Comparison of ENCODE assay signal across 19 mouse cellular contexts in the genomic region with DNA sequence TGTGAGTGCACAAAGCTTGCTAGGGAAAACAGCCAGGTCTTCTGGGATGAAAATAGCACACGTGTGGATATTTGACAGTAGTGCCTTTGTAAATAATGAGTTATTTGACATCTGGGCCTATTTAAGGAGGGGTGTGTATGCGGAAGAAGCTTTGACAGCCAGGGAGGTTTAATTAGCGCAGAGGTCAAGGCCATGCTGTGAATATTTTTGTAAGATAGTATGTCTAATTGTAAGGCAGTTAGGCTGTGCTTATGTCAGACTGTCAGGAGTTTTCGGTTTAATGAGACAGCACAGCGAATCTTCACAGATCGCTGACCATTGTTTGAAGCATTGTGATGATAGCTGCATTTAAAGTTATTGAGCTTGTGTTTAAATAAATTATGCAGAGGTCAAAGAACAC.
A peak's percentile ranks its signal among the peaks of the same experiment; 100 is the strongest.
DNase-seq lines count a peak whose midpoint lies in the region; ATAC-seq and TF ChIP-seq lines count a peak whose summit lies in the region.
"Had no signal": no experiment of that assay in that cellular context is flagged by ENCODE, and none has a peak within 500 bp of the region (broad histone marks: within the 10 kb centered on the region; RNA-seq: fewer than 3 reads in every experiment).

No protein-coding gene starts in this region.

- no peak overlapping the region for H3K4me3 ChIP-seq in forebrain, embryonic 11.5 days (ENCODE audit: low read depth, low read length)
- no peak overlapping the region for H3K4me3 ChIP-seq in forebrain, embryonic 10.5 days
- H3K4me3 ChIP-seq in kidney, embryonic 16.5 days (ENCODE audit: low read length), result no peak overlapping the region
- H3K4me3 ChIP-seq in kidney, adult 2 months (ENCODE audit: insufficient read depth, low read depth, low read length), result no peak overlapping the region
- H3K4me3 ChIP-seq in forebrain, embryonic 14.5 days (ENCODE audit: low read depth, low read length), result no peak overlapping the region
- H3K4me3 ChIP-seq in midbrain, postnatal 0 days (ENCODE audit: low read depth, low read length), result no peak overlapping the region
- H3K4me3 ChIP-seq in left cerebral cortex, adult 2 months, result no peak overlapping the region
- H3K4me3 ChIP-seq: heart, embryonic 15.5 days; limb, embryonic 13.5 days; liver, embryonic 13.5 days; midbrain, embryonic 12.5 days had no signal

- no peak overlapping the region for H3K27ac ChIP-seq in forebrain, embryonic 11.5 days (ENCODE audit: low read depth, low read length)
- no peak overlapping the region for H3K27ac ChIP-seq in forebrain, embryonic 10.5 days
- no peak overlapping the region for H3K27ac ChIP-seq in kidney, embryonic 16.5 days (ENCODE audit: low read length)
- no peak overlapping the region for H3K27ac ChIP-seq in kidney, adult 2 months (ENCODE audit: insufficient read depth, low read depth, low read length)
- H3K27ac ChIP-seq in forebrain, embryonic 14.5 days (ENCODE audit: low read depth, low read length), result no peak overlapping the region
- no peak overlapping the region for H3K27ac ChIP-seq in midbrain, postnatal 0 days (ENCODE audit: low read depth, low read length)
- H3K27ac ChIP-seq in left cerebral cortex, adult 2 months, result no peak overlapping the region
- H3K27ac ChIP-seq: heart, embryonic 15.5 days; limb, embryonic 13.5 days; liver, embryonic 13.5 days; midbrain, embryonic 12.5 days had no signal

- no peak for TF ChIP-seq POLR2A in kidney, adult 2 months (IDR thresholded peaks at IDR 0.05; ENCODE audit: low read depth, low read length)

- no peak overlapping the region for H3K9ac ChIP-seq in forebrain, embryonic 11.5 days (ENCODE audit: low read length)
- H3K9ac ChIP-seq in kidney, embryonic 16.5 days (replicated peaks; ENCODE audit: low read length), result no peak overlapping the region
- no peak overlapping the region for H3K9ac ChIP-seq in forebrain, embryonic 14.5 days (ENCODE audit: low read length)
- no peak overlapping the region for H3K9ac ChIP-seq in midbrain, postnatal 0 days (replicated peaks; ENCODE audit: low read length, poor library complexity, severe bottlenecking)
- H3K9ac ChIP-seq: heart, embryonic 15.5 days; limb, embryonic 13.5 days; liver, embryonic 13.5 days; lung, embryonic 14.5 days; midbrain, embryonic 12.5 days had no signal

- no peaks in the 10 kb centered on the region for H3K4me1 ChIP-seq in forebrain, embryonic 11.5 days (replicated peaks; ENCODE audit: control insufficient read depth, insufficient read depth, low read length)
- H3K4me1 ChIP-seq in forebrain, embryonic 10.5 days, result no peaks in the 10 kb centered on the region
- H3K4me1 ChIP-seq in kidney, embryonic 16.5 days (ENCODE audit: insufficient read depth, low read length), result 0 out of 2 replicates have a peak, but pooled peaks cover 2% of the 10 kb centered on the region
- no peaks in the 10 kb centered on the region for H3K4me1 ChIP-seq in kidney, adult 2 months (ENCODE audit: control insufficient read depth, insufficient read depth, low read length)
- no peaks in the 10 kb centered on the region for H3K4me1 ChIP-seq in forebrain, embryonic 14.5 days (ENCODE audit: control insufficient read depth, insufficient read depth, low read length)
- H3K4me1 ChIP-seq in midbrain, postnatal 0 days (ENCODE audit: insufficient read depth, low read length), result no peaks in the 10 kb centered on the region
- H3K4me1 ChIP-seq: heart, embryonic 15.5 days; limb, embryonic 13.5 days; liver, embryonic 13.5 days; midbrain, embryonic 12.5 days had no signal

- intact Hi-C loops in left cerebral cortex, adult 2 months (cut with DNase I), result loop anchor here (2.0 to 10.0 kb wide), 3 partner anchors 1215 to 1907 kb away; partner anchors contain the start of gene Man1a

- H3K27me3 ChIP-seq in forebrain, embryonic 11.5 days (ENCODE audit: control insufficient read depth, insufficient read depth, low read length), result no peaks in the 10 kb centered on the region
- H3K27me3 ChIP-seq in forebrain, embryonic 10.5 days (ENCODE audit: poor library complexity, severe bottlenecking), result no peaks in the 10 kb centered on the region
- H3K27me3 ChIP-seq in kidney, embryonic 16.5 days (ENCODE audit: insufficient read depth, low read length), result no peaks in the 10 kb centered on the region
- H3K27me3 ChIP-seq in kidney, adult 2 months (replicated peaks; ENCODE audit: control insufficient read depth, insufficient read depth, low read length), result no peaks in the 10 kb centered on the region
- H3K27me3 ChIP-seq in forebrain, embryonic 14.5 days (replicated peaks; ENCODE audit: control insufficient read depth, insufficient read depth, low read length), result no peaks in the 10 kb centered on the region
- no peaks in the 10 kb centered on the region for H3K27me3 ChIP-seq in midbrain, postnatal 0 days (ENCODE audit: insufficient read depth, low read length)
- H3K27me3 ChIP-seq: CH12.LX; heart, embryonic 15.5 days; limb, embryonic 13.5 days; liver, embryonic 13.5 days; midbrain, embryonic 12.5 days had no signal

- no peak for TF ChIP-seq CTCF in kidney, adult 2 months (conservative IDR thresholded peaks at IDR 0.05; ENCODE audit: insufficient read depth, insufficient read length, low read depth, low read length)
- no peak for TF ChIP-seq CTCF in midbrain, postnatal 0 days (IDR thresholded peaks at IDR 0.05)
- no peak for TF ChIP-seq CTCF in left cerebral cortex, adult 2 months (IDR thresholded peaks at IDR 0.05)

- DNase-seq in forebrain, embryonic 11.5 days (ENCODE audit: low spot score), result no peak
- no peak for DNase-seq in forebrain, embryonic 10.5 days (ENCODE audit: extremely low spot score, low spot score)
- DNase-seq in kidney, adult 2 months, result no peak
- DNase-seq in forebrain, embryonic 14.5 days (ENCODE audit: low spot score), result peak; percentile 34
- peak; percentile 12 for DNase-seq in midbrain, postnatal 0 days (ENCODE audit: low spot score)
- no peak for DNase-seq in left cerebral cortex, adult 2 months (ENCODE audit: extremely low spot score in 1 of 2, low spot score in 2 of 2)
- DNase-seq in cerebellum, adult 9-10 months, result no peak
- DNase-seq: cerebellum, adult 9-11 months; heart, postnatal 4 days; kidney, adult 8-10 months; liver, embryonic 13.5 days; lung, embryonic 14.5 days; lung, postnatal 4 days; right cerebral cortex, adult 18-20 months had no signal

- ATAC-seq in forebrain, embryonic 11.5 days (replicated peaks; ENCODE audit: low FRiP score), result peak; percentile 63; the same call in 1 of the 2 replicates
- ATAC-seq in kidney, embryonic 16.5 days (ENCODE audit: low FRiP score, low TSS enrichment), result peak; percentile 88
- ATAC-seq in forebrain, embryonic 14.5 days, result no peak
- ATAC-seq in midbrain, postnatal 0 days (ENCODE audit: low FRiP score), result no peak

- no peak overlapping the region for H3K4me2 ChIP-seq in forebrain, embryonic 11.5 days (ENCODE audit: low read depth, low read length, severe bottlenecking)
- no peak overlapping the region for H3K4me2 ChIP-seq in kidney, embryonic 16.5 days (replicated peaks; ENCODE audit: low read depth, low read length)
- no peak overlapping the region for H3K4me2 ChIP-seq in forebrain, embryonic 14.5 days (ENCODE audit: low read length)
- no peak overlapping the region for H3K4me2 ChIP-seq in midbrain, postnatal 0 days (ENCODE audit: low read depth, low read length, poor library complexity, severe bottlenecking)
- H3K4me2 ChIP-seq: heart, embryonic 15.5 days; limb, embryonic 13.5 days; liver, embryonic 13.5 days; lung, embryonic 14.5 days; midbrain, embryonic 12.5 days had no signal

- H3K36me3 ChIP-seq in forebrain, embryonic 11.5 days (ENCODE audit: control insufficient read depth, insufficient read depth, low read length), result no peaks in the 10 kb centered on the region
- no peaks in the 10 kb centered on the region for H3K36me3 ChIP-seq in forebrain, embryonic 10.5 days (replicated peaks)
- no peaks in the 10 kb centered on the region for H3K36me3 ChIP-seq in kidney, embryonic 16.5 days (ENCODE audit: insufficient read depth, low read length)
- no peaks in the 10 kb centered on the region for H3K36me3 ChIP-seq in kidney, adult 2 months (ENCODE audit: control insufficient read depth, insufficient read depth, low read length)
- no peaks in the 10 kb centered on the region for H3K36me3 ChIP-seq in forebrain, embryonic 14.5 days (ENCODE audit: control insufficient read depth, insufficient read depth, low read length)
- H3K36me3 ChIP-seq in midbrain, postnatal 0 days (ENCODE audit: insufficient read depth, low read length), result no peaks in the 10 kb centered on the region
- H3K36me3 ChIP-seq: heart, embryonic 15.5 days; limb, embryonic 13.5 days; liver, embryonic 13.5 days; midbrain, embryonic 12.5 days had no signal

- no peaks in the 10 kb centered on the region for H3K9me3 ChIP-seq in forebrain, embryonic 11.5 days (ENCODE audit: control insufficient read depth, low read length)
- H3K9me3 ChIP-seq in forebrain, embryonic 10.5 days, result no peaks in the 10 kb centered on the region
- H3K9me3 ChIP-seq in kidney, embryonic 16.5 days (ENCODE audit: low read length), result no peaks in the 10 kb centered on the region
- no peaks in the 10 kb centered on the region for H3K9me3 ChIP-seq in forebrain, embryonic 14.5 days (replicated peaks; ENCODE audit: control insufficient read depth, low read length)
- no peaks in the 10 kb centered on the region for H3K9me3 ChIP-seq in midbrain, postnatal 0 days (ENCODE audit: low read length)
- H3K9me3 ChIP-seq: heart, embryonic 15.5 days; limb, embryonic 13.5 days; liver, embryonic 13.5 days; midbrain, embryonic 12.5 days had no signal

- WGBS in forebrain, embryonic 11.5 days, result 56% methylated on average over 6 of the region's 6 CpGs
- WGBS in forebrain, embryonic 10.5 days, result 73% methylated on average over 6 of the region's 6 CpGs
- 17% methylated on average over 6 of the region's 6 CpGs for WGBS in kidney, embryonic 16.5 days
- 27% methylated on average over 6 of the region's 6 CpGs for WGBS in kidney, adult 2 months
- WGBS in forebrain, embryonic 14.5 days, result 37% methylated on average over 6 of the region's 6 CpGs
- WGBS in midbrain, postnatal 0 days, result 48% methylated on average over 6 of the region's 6 CpGs

Comparison
In these comparisons a context has a peak if more than half of its experiments do, and no peak if none do; other contexts are left out.
1. ATAC-seq: peak in forebrain, embryonic 11.5 days (single experiment) and kidney, embryonic 16.5 days (single experiment); none in forebrain, embryonic 14.5 days (single experiment) and midbrain, postnatal 0 days (single experiment).
2. DNase-seq: peak in forebrain, embryonic 14.5 days (single experiment) and midbrain, postnatal 0 days (single experiment); none in forebrain, embryonic 11.5 days (single experiment), forebrain, embryonic 10.5 days (single experiment), kidney, adult 2 months (single experiment), left cerebral cortex, adult 2 months (0 of 2) and cerebellum, adult 9-10 months (single experiment).